Mouse (Mus musculus) spleen, adult 2 months (tissue): ENCODE measurements around the gene Nr2f1.

Experiments
- CTCF ChIP-seq: fragments of 200-500 bp; IDR thresholded peaks from 2 replicates; pipeline ENCODE4 v1.5.1; 2011; ENCODE audit warnings: mild to moderate bottlenecking, inconsistent platforms; ENCODE audit not compliant: insufficient read depth, insufficient read length, insufficient replicate concordance; ENCODE audit errors: extremely low read depth
- POLR2A ChIP-seq: fragments of 200-500 bp; IDR thresholded peaks from 2 replicates; pipeline ENCODE4 v1.6.1; 2011; ENCODE audit warnings: low read depth, low read length, inconsistent platforms

- no peak for TF ChIP-seq POLR2A
- no peak for TF ChIP-seq CTCF
Measured at GRCm38 (mm10) chr13:78207796-78208645, 8.5 kb upstream of the Nr2f1 start.
